Mouse (Mus musculus) midbrain, embryonic 11.5 days (tissue): Measurements from ENCODE around the gene Nme1. TPM values are rescaled to one million over a fixed set of nuclear protein-coding genes. Genes with fewer than 3 reads are reported as not detected.

Source experiments
- ATAC-seq: fragments of 200-750 bp; cut with Nextera tagmentation; 2 replicates; pipeline ENCODE4 v1.8.0; 2017; ENCODE audit warnings: moderate TSS enrichment, moderate library complexity; ENCODE audit not compliant: low FRiP score
- DNase-seq: peaks from one replicate; pipeline ENCODE4 v3.0.0; 2015; ENCODE audit warnings: low spot score; ENCODE audit errors: missing footprints
- H3K27ac ChIP-seq: fragments of 300-500 bp; sonication (generic); 2 replicates; pipeline ENCODE4 v1.5.1; 2014; ENCODE audit warnings: low read depth, low read length
- H3K27me3 ChIP-seq: fragments of 300-500 bp; sonication (generic); 2 replicates; pipeline ENCODE4 v1.6.1; 2014; ENCODE audit warnings: mild to moderate bottlenecking, low read length, moderate library complexity, mixed read lengths; ENCODE audit not compliant: control insufficient read depth, insufficient read depth
- H3K36me3 ChIP-seq: fragments of 300-500 bp; sonication (generic); 2 replicates; pipeline ENCODE4 v1.6.1; 2014; ENCODE audit warnings: mild to moderate bottlenecking, low read length, moderate library complexity, mixed read lengths; ENCODE audit not compliant: control insufficient read depth, insufficient read depth
- H3K4me1 ChIP-seq: fragments of 300-500 bp; sonication (generic); 2 replicates; pipeline ENCODE4 v1.6.1; 2014; ENCODE audit warnings: low read length; ENCODE audit not compliant: control insufficient read depth, insufficient read depth
- H3K4me2 ChIP-seq: fragments of 300-500 bp; sonication (generic); 2 replicates; pipeline ENCODE4 v1.6.1; 2014; ENCODE audit warnings: mild to moderate bottlenecking, moderate library complexity
- H3K4me3 ChIP-seq: fragments of 300-500 bp; sonication (generic); 2 replicates; pipeline ENCODE4 v1.5.1; 2014; ENCODE audit warnings: low read depth, low read length
- H3K9ac ChIP-seq: fragments of 300-500 bp; sonication (generic); 2 replicates; pipeline ENCODE4 v1.6.1; 2014; ENCODE audit warnings: low read length
- H3K9me3 ChIP-seq: fragments of 300-500 bp; sonication (generic); 2 replicates; pipeline ENCODE4 v1.6.1; 2016; ENCODE audit warnings: low read length; ENCODE audit not compliant: control insufficient read depth
- WGBS: fragments of 180-500 bp; shearing (Covaris S2); extraction: QIAGEN DNeasy Blood & Tissue Kit; methylation state at CpG from one replicate; pipeline ENCODE4 v1.1.7; 2014; 5-methylcytosine and 5-hydroxymethylcytosine counted together
- polyA plus RNA-seq: library from polyadenylated mRNA; unstranded; fragments of >200 nt; fragmentation: Nextera tagmentation; extraction: Ambion mirVana; gene quantifications from 2 replicates; pipeline ENCODE4 v1.2.1, GENCODE M21; 2014

The Nme1 gene
- polyA plus RNA-seq, 1 experiment from 2014 or later: 215 TPM

DNA sequence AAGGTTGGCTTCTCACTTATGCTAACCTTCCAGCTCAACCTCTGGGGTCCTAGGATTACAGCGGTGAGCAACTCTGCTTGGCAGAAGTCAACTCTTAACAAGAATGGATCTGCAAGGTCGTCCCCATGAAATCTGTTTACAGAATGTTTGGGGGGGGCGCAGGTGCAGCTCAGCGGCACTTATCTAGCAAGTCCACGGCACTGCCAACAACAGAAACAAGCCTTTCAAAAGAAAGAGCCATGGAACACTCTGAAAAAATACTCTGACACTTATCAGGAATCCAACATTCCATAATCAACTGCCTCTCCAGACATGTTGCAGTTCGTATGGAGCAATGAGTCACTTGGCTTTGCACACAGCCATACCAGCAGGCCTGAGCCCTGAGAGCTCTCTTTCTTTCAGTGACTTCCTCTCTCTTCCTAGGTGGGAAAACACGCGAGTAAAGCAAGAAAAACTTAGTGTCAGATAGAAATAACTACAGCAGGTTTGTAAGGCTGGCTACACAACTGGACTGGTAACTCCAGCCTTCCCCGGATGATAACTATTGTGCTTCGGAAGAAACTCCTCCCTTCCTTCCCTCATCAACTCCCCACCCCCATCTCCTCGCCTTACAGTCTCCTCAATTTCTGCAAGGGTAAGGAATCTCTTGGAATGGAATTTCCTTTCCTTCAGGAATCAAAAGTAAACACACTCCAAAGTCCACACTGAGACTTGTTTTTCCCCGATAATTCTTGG is 20.2 kb upstream of the Nme1 start:
- ATAC-seq: no peak
- no peak overlapping the region for H3K9ac ChIP-seq
- no peaks in the 10 kb centered on the region for H3K36me3 ChIP-seq
- WGBS: 69% methylated on average over 12 of the region's 12 CpGs
- no peaks in the 10 kb centered on the region for H3K4me1 ChIP-seq
- DNase-seq: no peak
- no peaks in the 10 kb centered on the region for H3K27me3 ChIP-seq
- H3K9me3 ChIP-seq: no peaks in the 10 kb centered on the region
- no peak overlapping the region for H3K4me2 ChIP-seq
- H3K27ac ChIP-seq: no peak overlapping the region
- H3K4me3 ChIP-seq: no peak overlapping the region

- Histone ChIP-seq H3K4me2 (no peak overlapping the region), H3K9me3 (no peaks in the 10 kb centered on the region), H3K4me3 (no peak overlapping the region), H3K4me1 (no peaks in the 10 kb centered on the region), H3K9ac (no peak overlapping the region), H3K36me3 (no peaks in the 10 kb centered on the region), H3K27ac (no peak overlapping the region), H3K27me3 (no peaks in the 10 kb centered on the region)
- 73% methylated on average over 8 of the region's 8 CpGs for WGBS
- ATAC-seq (no peak), DNase-seq (no peak)
Observed at GRCm38 (mm10) chr11:93987625-93988327, 19.5 kb upstream of the Nme1 start.

DNA sequence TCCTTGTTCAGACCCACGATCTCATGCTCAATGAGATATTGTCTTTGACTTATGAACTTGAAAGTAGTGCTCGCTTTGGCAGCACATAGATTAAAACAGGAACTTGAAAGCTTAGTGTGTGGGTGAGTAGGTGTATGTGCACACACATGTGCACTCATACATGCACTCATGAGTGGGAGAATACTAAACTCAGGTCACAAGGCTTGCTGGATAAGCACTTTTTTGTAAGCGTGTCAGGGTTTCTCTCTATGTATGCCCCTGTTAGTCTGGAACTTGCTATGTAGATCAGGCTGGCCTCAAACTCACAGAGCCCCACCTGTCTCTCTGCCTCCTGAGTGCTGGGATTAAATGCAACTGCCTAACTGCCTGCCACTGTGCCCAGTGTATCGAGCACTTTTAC is 18.7 kb upstream of the Nme1 start:
- WGBS: 89% methylated on average over 4 of the region's 4 CpGs
- Histone ChIP-seq H3K4me2 (no peak overlapping the region), H3K9me3 (no peaks in the 10 kb centered on the region), H3K27me3 (no peaks in the 10 kb centered on the region), H3K27ac (no peak overlapping the region), H3K36me3 (no peaks in the 10 kb centered on the region), H3K9ac (no peak overlapping the region), H3K4me3 (no peak overlapping the region), H3K4me1 (no peaks in the 10 kb centered on the region)
- DNase-seq (no peak), ATAC-seq (no peak)

GRCm38 (mm10) chr11:93986298-93986697 is 18.0 kb upstream of the Nme1 start:
- Histone ChIP-seq H3K36me3 (no peaks in the 10 kb centered on the region), H3K9ac (no peak overlapping the region), H3K9me3 (no peaks in the 10 kb centered on the region), H3K4me1 (no peaks in the 10 kb centered on the region), H3K27me3 (no peaks in the 10 kb centered on the region), H3K4me3 (no peak overlapping the region), H3K4me2 (no peak overlapping the region), H3K27ac (no peak overlapping the region)
- DNase-seq (no peak), ATAC-seq (no peak)

GRCm38 (mm10) chr11:93985265-93985664 is 16.9 kb upstream of the Nme1 start:
- no peak overlapping the region for H3K4me2 ChIP-seq
- ATAC-seq (no peak), DNase-seq (no peak)
- H3K4me3 ChIP-seq: no peak overlapping the region
- no peaks in the 10 kb centered on the region for H3K36me3 ChIP-seq
- H3K9ac ChIP-seq: no peak overlapping the region
- H3K27me3 ChIP-seq: no peaks in the 10 kb centered on the region
- 91% methylated on average over 5 of the region's 5 CpGs for WGBS
- H3K27ac ChIP-seq: no peak overlapping the region
- H3K4me1 ChIP-seq: no peaks in the 10 kb centered on the region
- no peaks in the 10 kb centered on the region for H3K9me3 ChIP-seq

GRCm38 (mm10) chr11:93984619-93985018 is 16.3 kb upstream of the Nme1 start:
- Histone ChIP-seq H3K4me3 (no peak overlapping the region), H3K27ac (no peak overlapping the region), H3K36me3 (no peaks in the 10 kb centered on the region), H3K4me2 (no peak overlapping the region), H3K4me1 (no peaks in the 10 kb centered on the region), H3K9me3 (no peaks in the 10 kb centered on the region), H3K27me3 (no peaks in the 10 kb centered on the region), H3K9ac (no peak overlapping the region)
- DNase-seq (no peak), ATAC-seq (no peak)
- 90% methylated on average over 3 of the region's 3 CpGs for WGBS

GRCm38 (mm10) chr11:93979502-93980049 is 11.3 kb upstream of the Nme1 start:
- Histone ChIP-seq H3K36me3 (no peaks in the 10 kb centered on the region), H3K9ac (no peak overlapping the region), H3K9me3 (no peaks in the 10 kb centered on the region), H3K4me1 (no peaks in the 10 kb centered on the region), H3K4me3 (no peak overlapping the region), H3K4me2 (no peak overlapping the region), H3K27ac (no peak overlapping the region), H3K27me3 (no peaks in the 10 kb centered on the region)
- no peak for DNase-seq
- WGBS: 73% methylated on average over 6 of the region's 6 CpGs
- no peak for ATAC-seq

- no peaks in the 10 kb centered on the region for H3K27me3 ChIP-seq
Observed at GRCm38 (mm10) chr11:93972951-93973350, 4.6 kb upstream of the Nme1 start.

GRCm38 (mm10) chr11:93969799-93970198 is 1.5 kb upstream of the Nme1 start:
- Histone ChIP-seq H3K4me3 (no peak overlapping the region), H3K27ac (no peak overlapping the region), H3K9ac (no peak overlapping the region), H3K27me3 (no peaks in the 10 kb centered on the region), H3K9me3 (no peaks in the 10 kb centered on the region), H3K4me2 (no peak overlapping the region), H3K36me3 (peaks cover 7% of the 10 kb centered on the region), H3K4me1 (peaks cover 8% of the 10 kb centered on the region)
- ATAC-seq (no peak), DNase-seq (peak; percentile 60)
- WGBS: 72% methylated on average over 1 of the region's 1 CpGs

More at GRCm38 (mm10) chr11:93972951-93973350, 4.6 kb upstream of the Nme1 start:
- no peak for DNase-seq
- Histone ChIP-seq H3K9me3 (no peaks in the 10 kb centered on the region), H3K9ac (no peak overlapping the region), H3K4me1 (no peaks in the 10 kb centered on the region), H3K27ac (no peak overlapping the region), H3K4me2 (no peak overlapping the region), H3K4me3 (no peak overlapping the region), H3K36me3 (no peaks in the 10 kb centered on the region)
- no peak for ATAC-seq
- WGBS: 85% methylated on average over 5 of the region's 5 CpGs
